Mouse (Mus musculus) neural tube, embryonic 12.5 days (tissue): ENCODE measurements around the gene Cabin1. TPM values are rescaled to one million over a fixed set of nuclear protein-coding genes. Genes with fewer than 3 reads are reported as not detected.

Source experiments
- ATAC-seq: fragments of 200-750 bp; cut with Nextera tagmentation; 2 replicates; pipeline ENCODE4 v1.8.0; 2017; ENCODE audit warnings: low read depth, mild to moderate bottlenecking, moderate TSS enrichment, moderate library complexity; ENCODE audit not compliant: low FRiP score
- H3K27ac ChIP-seq: fragments of 300-500 bp; sonication (generic); 2 replicates; pipeline ENCODE4 v1.5.1; 2016
- H3K27me3 ChIP-seq: fragments of 300-500 bp; sonication (generic); replicated peaks from 2 replicates; pipeline ENCODE4 v1.6.1; 2016; ENCODE audit warnings: mild to moderate bottlenecking
- H3K36me3 ChIP-seq: fragments of 300-500 bp; sonication (generic); 2 replicates; pipeline ENCODE4 v1.6.1; 2016; ENCODE audit warnings: mild to moderate bottlenecking
- H3K4me1 ChIP-seq: fragments of 300-500 bp; sonication (generic); 2 replicates; pipeline ENCODE4 v1.6.1; 2016
- H3K4me2 ChIP-seq: fragments of 300-500 bp; sonication (generic); replicated peaks from 2 replicates; pipeline ENCODE4 v1.6.1; 2016; ENCODE audit warnings: mild to moderate bottlenecking
- H3K4me3 ChIP-seq: fragments of 300-500 bp; sonication (generic); 2 replicates; pipeline ENCODE4 v1.5.1; 2016
- H3K9ac ChIP-seq: fragments of 300-500 bp; sonication (generic); 2 replicates; pipeline ENCODE4 v1.6.1; 2016; ENCODE audit warnings: mild to moderate bottlenecking
- H3K9me3 ChIP-seq: fragments of 300-500 bp; sonication (generic); 2 replicates; pipeline ENCODE4 v1.6.1; 2016; ENCODE audit warnings: mild to moderate bottlenecking
- WGBS: fragments of 180-500 bp; shearing (Covaris S2); methylation state at CpG from one replicate; pipeline ENCODE4 v1.1.7; 2016; 5-methylcytosine and 5-hydroxymethylcytosine counted together
- polyA plus RNA-seq: library from polyadenylated mRNA; unstranded; fragments of >200 nt; fragmentation: Nextera tagmentation; extraction: Ambion mirVana; gene quantifications from 2 replicates; pipeline ENCODE4 v1.2.1, GENCODE M21; 2016

The Cabin1 gene
- polyA plus RNA-seq, 1 experiment from 2014 or later, result 37.2 TPM

DNA sequence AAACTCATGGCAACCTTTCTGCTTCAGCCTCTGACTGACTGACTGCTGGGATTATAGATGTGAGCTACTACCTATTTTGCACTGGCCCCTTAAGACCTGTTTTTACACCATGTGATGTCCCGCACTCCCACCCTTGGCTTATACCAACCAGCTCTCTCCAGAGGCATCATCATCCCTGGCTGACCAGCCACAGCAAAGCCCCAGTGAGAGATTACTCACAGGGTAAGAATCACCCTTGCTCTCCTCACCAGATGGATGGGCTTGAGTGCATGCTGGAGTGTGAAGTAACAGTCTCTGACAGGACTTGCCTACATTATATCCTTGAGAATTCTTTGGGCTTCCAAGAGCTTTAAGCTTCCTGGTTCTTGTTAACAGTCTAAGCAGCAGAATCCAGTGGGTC, 94.2 kb downstream of the Cabin1 start:
- Histone ChIP-seq H3K9ac (no peak overlapping the region), H3K27me3 (peaks cover 12% of the 10 kb centered on the region), H3K9me3 (no peaks in the 10 kb centered on the region), H3K4me3 (no peak overlapping the region), H3K4me2 (no peak overlapping the region), H3K27ac (no peak overlapping the region), H3K36me3 (peaks cover 13% of the 10 kb centered on the region), H3K4me1 (peaks cover 21% of the 10 kb centered on the region)
- WGBS, result 91% methylated on average over 1 of the region's 1 CpGs
- ATAC-seq, result no peak

DNA sequence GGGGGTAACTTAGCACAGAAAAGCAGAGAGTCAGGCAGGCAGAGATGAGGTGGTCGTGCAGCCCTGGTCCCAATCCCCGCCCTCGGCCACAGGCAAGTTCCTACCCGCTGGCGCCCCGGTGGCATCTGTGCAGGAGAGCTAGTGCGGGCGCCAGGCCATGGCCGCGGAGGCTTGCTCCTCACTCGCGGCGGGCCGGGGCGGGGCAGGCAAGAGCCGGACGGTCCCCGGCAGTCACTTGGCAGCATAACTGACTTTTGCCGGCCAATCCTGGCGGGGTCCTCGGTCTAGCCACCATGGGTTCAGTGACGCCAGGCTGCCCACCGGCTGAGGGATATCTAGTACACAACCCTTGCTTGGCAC, 96.2 kb downstream of the Cabin1 start:
- peak overlapping the region; percentile 99 for H3K4me2 ChIP-seq
- no peaks in the 10 kb centered on the region for H3K9me3 ChIP-seq
- peaks cover 22% of the 10 kb centered on the region for H3K36me3 ChIP-seq
- H3K9ac ChIP-seq, result peak overlapping the region; percentile 64
- peak overlapping the region; percentile 55 for H3K4me3 ChIP-seq
- H3K27me3 ChIP-seq, result peaks cover 12% of the 10 kb centered on the region
- WGBS, result 1% methylated on average over 23 of the region's 23 CpGs
- no peak overlapping the region for H3K27ac ChIP-seq
- peaks cover 21% of the 10 kb centered on the region for H3K4me1 ChIP-seq
- peak; percentile 62 for ATAC-seq

DNA sequence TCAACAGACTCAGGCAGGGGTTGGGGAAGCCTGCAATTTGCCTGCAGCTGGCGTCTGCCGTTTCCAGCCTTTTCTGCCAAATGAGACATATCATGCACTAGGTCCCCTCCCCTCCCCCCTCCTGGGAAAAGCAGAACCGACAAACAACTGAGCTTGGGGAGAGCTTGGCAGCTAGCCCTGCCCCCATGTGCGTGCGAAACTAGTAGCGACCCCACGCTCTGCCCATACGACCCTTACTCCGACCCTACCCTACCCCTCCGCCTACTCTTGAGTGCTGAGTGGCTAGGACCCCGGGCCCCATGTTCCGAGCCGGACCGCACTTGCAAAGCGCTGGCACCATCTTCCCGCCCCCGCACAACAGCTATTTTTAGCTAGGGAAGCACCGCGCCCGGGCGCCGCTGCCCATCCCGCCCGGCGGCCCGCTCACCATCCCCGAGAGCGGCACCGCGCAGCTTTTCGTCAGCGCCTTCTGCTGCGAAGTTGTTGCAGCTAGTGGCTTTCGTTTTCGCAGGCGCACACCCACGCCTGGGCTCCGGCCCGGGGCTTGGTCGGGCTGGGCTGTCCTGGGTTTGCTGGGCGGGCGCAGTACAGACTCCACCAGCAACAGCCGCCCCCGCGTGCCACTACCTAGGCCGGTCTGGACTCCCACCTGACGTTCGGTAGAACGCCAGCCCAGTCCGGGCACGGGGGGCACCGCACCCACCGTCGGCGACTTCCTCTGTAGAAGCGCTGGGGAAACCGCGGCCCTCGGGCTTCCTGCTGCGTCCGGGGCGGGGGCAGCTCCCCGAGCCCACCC, 96.8 kb downstream of the Cabin1 start:
- peak; percentile 57 for ATAC-seq
- peaks cover 26% of the 10 kb centered on the region for H3K36me3 ChIP-seq
- H3K4me2 ChIP-seq, result peak overlapping the region; percentile 99
- H3K9ac ChIP-seq, result peak overlapping the region; percentile 64
- H3K4me1 ChIP-seq, result peaks cover 21% of the 10 kb centered on the region
- H3K27ac ChIP-seq, result no peak overlapping the region
- H3K27me3 ChIP-seq, result peaks cover 12% of the 10 kb centered on the region
- H3K4me3 ChIP-seq, result peak overlapping the region; percentile 55
- H3K9me3 ChIP-seq, result no peaks in the 10 kb centered on the region
- WGBS, result 1% methylated on average over 63 of the region's 63 CpGs

DNA sequence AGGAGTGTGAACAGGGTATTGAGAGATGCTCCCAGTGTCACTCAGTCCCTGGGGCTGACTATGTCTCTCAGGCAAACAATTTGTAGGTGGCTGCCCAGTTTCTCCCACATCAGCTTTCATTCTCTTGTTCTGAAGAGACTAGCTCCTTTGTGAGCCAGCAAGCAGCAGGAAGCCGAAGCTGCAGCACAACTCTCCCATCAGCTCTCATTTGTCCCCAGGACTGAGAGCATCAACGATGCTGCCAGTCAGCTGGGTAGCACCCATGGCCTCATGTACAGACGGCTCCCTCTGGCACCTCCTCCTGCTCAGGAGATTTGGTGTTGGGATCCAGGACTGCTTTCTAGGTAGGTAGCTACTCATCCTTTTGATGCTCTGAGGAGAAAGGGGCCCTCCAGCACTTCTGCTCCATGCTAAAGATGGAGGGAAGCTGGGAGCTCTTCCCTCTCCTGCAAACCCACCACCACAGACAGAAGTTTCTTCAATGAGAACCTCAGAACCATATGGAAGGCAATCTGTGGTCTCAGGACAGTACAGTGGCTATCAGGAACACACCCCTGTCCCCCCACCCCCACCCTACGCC, 97.6 kb downstream of the Cabin1 start:
- 32% methylated on average over 4 of the region's 4 CpGs for WGBS
- Histone ChIP-seq H3K36me3 (peaks cover 32% of the 10 kb centered on the region), H3K9ac (peak overlapping the region; percentile 64; the same call in 1 of the 2 replicates), H3K4me3 (peak overlapping the region; percentile 55), H3K27me3 (peaks cover 12% of the 10 kb centered on the region), H3K4me1 (peaks cover 21% of the 10 kb centered on the region), H3K4me2 (peak overlapping the region; percentile 99), H3K27ac (no peak overlapping the region), H3K9me3 (no peaks in the 10 kb centered on the region)
- ATAC-seq, result peak; percentile 51; the same call in 1 of the 2 replicates

DNA sequence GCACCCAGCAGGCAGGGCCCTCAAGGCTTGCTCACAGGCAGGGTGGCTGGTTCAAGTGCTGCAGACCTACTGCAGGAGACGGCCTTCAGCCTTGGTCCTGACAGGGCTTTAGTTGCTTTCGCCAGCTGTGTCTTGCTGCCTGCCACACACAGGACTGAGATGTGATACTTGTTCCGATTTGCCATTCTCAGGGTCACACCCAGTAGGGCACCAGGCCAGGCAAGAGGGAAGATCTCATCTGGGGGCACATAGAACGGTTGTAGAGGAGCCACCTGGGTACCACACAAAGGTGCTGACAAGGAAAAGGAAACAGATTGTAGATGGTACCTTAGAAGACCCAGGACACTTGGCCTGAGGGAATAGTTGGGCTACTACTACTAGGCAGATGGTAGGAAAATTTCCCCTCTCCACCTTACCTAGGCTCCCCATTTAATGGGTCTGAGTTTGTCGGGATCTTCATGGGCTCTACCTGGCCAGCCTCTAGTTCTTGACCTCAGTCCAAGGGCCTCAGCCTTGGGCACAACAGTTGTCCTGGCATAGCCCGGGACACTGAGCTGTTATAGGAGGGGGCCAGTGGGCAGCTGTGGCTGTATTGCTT, 99.4 kb downstream of the Cabin1 start:
- H3K9ac ChIP-seq, result no peak overlapping the region
- H3K27ac ChIP-seq, result no peak overlapping the region
- no peak overlapping the region for H3K4me2 ChIP-seq
- peaks cover 22% of the 10 kb centered on the region for H3K36me3 ChIP-seq
- no peak overlapping the region for H3K4me3 ChIP-seq
- peaks cover 12% of the 10 kb centered on the region for H3K27me3 ChIP-seq
- ATAC-seq, result no peak
- no peaks in the 10 kb centered on the region for H3K9me3 ChIP-seq
- H3K4me1 ChIP-seq, result peaks cover 21% of the 10 kb centered on the region
- WGBS, result 92% methylated on average over 6 of the region's 6 CpGs

DNA sequence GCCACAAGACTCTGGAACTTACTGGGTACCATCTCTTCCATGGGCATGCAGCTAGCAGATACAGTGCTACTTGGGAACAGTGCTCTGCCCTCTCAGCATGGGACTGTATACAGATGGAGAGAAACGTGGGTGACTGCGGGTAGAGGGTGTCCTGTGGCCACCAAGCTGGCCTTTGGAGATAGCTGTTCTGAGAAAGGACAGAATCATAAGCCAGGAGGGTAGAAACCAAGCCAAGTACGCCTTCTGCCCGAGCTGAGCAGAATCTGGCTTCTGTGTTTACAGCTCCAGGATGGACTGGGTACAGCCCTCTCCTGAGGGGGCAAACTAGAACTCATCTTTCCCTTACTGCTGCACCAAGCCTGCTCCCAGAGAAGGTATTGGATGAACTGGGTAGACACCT, 101.6 kb downstream of the Cabin1 start:
- 94% methylated on average over 4 of the region's 4 CpGs for WGBS
- Histone ChIP-seq H3K27ac (no peak overlapping the region), H3K9ac (no peak overlapping the region), H3K36me3 (peaks cover 36% of the 10 kb centered on the region), H3K4me2 (no peak overlapping the region), H3K4me1 (peaks cover 14% of the 10 kb centered on the region), H3K27me3 (no peaks in the 10 kb centered on the region), H3K9me3 (no peaks in the 10 kb centered on the region), H3K4me3 (no peak overlapping the region)
- ATAC-seq, result no peak

DNA sequence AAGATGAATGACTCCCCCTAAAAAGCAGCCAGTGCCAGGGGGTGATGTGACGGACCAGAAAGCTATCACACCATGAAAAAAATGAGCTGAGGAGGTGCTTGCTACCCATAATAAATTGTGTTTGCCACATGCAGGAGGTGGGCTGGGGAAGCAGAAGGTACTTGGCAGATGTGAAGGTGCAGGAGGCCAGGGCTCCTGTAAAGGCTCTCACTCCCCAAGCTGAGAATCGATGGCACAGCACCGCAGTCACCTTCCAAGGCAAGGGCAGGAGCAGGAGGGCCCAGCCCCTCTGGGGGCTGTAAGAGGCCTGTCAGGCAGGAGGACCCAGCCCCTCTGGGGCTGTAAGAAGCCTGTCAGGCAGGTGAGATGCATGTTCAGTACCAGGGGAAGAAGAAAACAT, 102.3 kb downstream of the Cabin1 start:
- Histone ChIP-seq H3K4me1 (peaks cover 7% of the 10 kb centered on the region), H3K27me3 (no peaks in the 10 kb centered on the region), H3K9me3 (no peaks in the 10 kb centered on the region), H3K4me3 (no peak overlapping the region), H3K27ac (no peak overlapping the region), H3K36me3 (peaks cover 43% of the 10 kb centered on the region), H3K9ac (no peak overlapping the region), H3K4me2 (no peak overlapping the region)
- ATAC-seq, result no peak
- 78% methylated on average over 3 of the region's 3 CpGs for WGBS

DNA sequence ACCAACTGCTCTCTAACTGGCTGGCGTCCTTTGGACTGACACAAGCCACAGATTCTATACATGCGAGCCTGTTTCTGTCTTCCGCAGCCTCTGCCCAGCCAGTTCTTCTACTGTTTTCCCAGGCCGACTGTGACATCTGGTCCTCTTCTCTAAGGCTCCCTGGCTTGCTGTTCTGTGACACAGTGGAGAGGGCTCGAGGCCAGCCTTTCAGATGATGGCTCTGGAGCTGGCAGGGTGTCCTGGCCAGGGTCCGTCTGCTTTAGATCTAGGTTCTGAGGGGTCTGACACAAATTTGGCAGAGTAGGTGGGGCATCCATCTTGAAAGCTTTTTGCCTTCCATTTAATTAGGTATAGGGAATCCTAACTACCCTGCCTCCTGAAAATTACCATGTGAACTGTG, 102.8 kb downstream of the Cabin1 start:
- WGBS, result 92% methylated on average over 6 of the region's 6 CpGs
- no peak for ATAC-seq

DNA sequence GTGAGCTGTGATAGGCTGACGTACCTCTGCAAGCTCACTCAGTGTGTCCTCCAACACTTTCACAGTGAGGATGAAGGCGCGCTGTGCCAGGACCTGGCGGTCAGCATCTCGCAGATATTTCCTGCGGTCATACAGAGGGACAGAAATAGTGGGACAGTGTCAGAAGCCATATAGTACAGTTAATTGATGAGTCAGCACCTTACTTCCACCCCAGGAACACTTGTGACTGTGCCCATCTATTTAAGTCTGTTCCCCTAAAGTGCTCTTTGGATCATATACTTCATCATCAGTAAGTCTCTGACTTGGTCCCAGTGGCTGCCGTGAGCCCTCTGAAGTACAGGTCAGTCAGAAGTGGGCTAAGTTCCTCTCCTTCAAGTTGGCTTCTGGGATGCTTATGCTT, 106.4 kb downstream of the Cabin1 start:
- Histone ChIP-seq H3K9ac (no peak overlapping the region), H3K27me3 (no peaks in the 10 kb centered on the region), H3K9me3 (no peaks in the 10 kb centered on the region), H3K4me2 (no peak overlapping the region), H3K4me1 (no peaks in the 10 kb centered on the region), H3K4me3 (no peak overlapping the region), H3K27ac (no peak overlapping the region), H3K36me3 (peaks cover 70% of the 10 kb centered on the region)
- no peak for ATAC-seq
- over 99% methylated on average over 7 of the region's 7 CpGs for WGBS

More for the DNA sequence above, 102.8 kb downstream of the Cabin1 start:
- Histone ChIP-seq H3K9ac (no peak overlapping the region), H3K4me3 (no peak overlapping the region), H3K36me3 (peaks cover 48% of the 10 kb centered on the region), H3K4me1 (peaks cover 2% of the 10 kb centered on the region; the same call in 1 of the 2 replicates), H3K9me3 (no peaks in the 10 kb centered on the region), H3K27ac (no peak overlapping the region), H3K27me3 (no peaks in the 10 kb centered on the region), H3K4me2 (no peak overlapping the region)

DNA sequence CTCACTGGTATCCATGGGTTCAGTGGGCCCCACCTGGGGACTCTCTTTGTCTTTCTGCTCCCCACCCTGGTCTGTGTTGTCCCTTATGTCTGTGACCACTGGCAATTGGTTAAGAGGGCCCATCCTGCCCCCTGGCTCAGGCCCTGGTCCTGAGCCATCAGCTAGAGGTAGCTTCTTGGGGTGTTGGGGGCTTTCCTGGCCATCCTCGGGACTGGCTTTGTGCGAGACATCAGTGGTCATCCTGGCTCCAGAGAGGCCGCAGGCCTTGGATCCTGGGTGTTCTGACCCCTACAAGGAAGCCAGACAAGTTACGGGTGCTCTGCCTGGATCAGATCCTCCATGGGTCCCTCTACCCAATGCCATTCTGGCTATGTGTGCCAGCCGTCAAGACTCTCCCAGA, 107.0 kb downstream of the Cabin1 start:
- H3K27ac ChIP-seq, result no peak overlapping the region
- WGBS, result 92% methylated on average over 5 of the region's 5 CpGs
- H3K9ac ChIP-seq, result no peak overlapping the region

DNA sequence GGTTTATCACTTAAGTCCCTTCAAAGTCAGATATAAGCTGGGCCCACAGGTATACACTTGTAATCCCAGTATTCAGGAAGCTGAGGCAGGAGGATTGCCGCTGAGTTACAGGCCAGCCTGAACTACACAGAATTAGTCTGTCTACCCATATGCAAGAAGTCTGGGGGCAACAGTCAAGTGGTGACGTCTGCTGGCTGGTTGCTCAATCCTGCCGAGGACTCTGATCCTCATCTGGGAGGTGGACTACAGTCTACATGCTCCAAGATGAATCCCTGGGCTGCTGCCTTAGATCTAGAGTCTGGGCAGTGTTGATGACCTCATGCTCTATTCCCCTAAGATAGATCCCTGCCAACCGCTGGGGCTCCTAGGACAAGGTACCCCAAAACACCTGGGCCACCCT, 110.1 kb downstream of the Cabin1 start:
- Histone ChIP-seq H3K27me3 (no peaks in the 10 kb centered on the region), H3K4me2 (no peak overlapping the region), H3K27ac (no peak overlapping the region), H3K4me3 (no peak overlapping the region), H3K9me3 (no peaks in the 10 kb centered on the region), H3K9ac (no peak overlapping the region), H3K4me1 (no peaks in the 10 kb centered on the region), H3K36me3 (peaks cover 97% of the 10 kb centered on the region)
- WGBS, result 90% methylated on average over 4 of the region's 4 CpGs
- no peak for ATAC-seq

More for the DNA sequence above, 107.0 kb downstream of the Cabin1 start:
- no peaks in the 10 kb centered on the region for H3K4me1 ChIP-seq
- H3K9me3 ChIP-seq, result no peaks in the 10 kb centered on the region
- no peak overlapping the region for H3K4me2 ChIP-seq
- no peak for ATAC-seq
- H3K4me3 ChIP-seq, result no peak overlapping the region
- H3K36me3 ChIP-seq, result peaks cover 72% of the 10 kb centered on the region
- H3K27me3 ChIP-seq, result no peaks in the 10 kb centered on the region

DNA sequence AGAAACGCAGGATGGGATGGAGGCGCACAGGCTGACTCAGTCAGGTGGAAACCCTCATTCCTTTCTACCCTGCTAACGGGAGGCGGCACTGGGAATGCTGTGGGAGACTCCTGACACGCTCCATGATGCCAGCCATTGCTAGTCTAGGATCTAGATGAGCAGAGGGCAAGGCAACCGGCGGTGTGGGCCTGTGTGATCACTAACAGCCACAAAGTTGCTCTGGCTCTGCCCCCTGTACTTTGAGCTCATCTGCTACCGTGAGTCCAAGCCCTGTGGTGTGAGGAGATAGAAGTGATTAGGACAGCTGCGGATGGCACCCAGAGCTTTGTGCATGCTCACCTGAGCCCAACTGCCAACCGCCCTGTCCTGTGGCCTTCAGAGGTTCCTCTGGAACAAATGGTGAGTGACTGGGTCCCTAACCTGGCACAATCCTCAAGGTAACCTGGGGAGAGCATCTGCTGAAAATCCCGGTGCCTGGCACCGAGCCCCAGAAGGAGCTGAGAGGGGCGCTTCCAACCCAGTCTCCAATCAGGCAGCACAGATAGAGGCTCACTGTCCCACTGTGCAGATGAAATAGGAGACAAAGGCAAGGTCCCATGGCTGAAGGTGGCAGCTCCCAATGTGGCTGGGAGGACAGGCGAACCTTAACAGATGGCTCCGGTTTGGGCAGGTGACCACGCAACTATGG, 112.6 kb downstream of the Cabin1 start:
- Histone ChIP-seq H3K27ac (no peak overlapping the region), H3K4me3 (no peak overlapping the region), H3K36me3 (peaks cover 98% of the 10 kb centered on the region), H3K9me3 (no peaks in the 10 kb centered on the region), H3K4me1 (no peaks in the 10 kb centered on the region), H3K27me3 (no peaks in the 10 kb centered on the region; the same call in 1 of the 2 replicates), H3K9ac (no peak overlapping the region), H3K4me2 (no peak overlapping the region)
- 97% methylated on average over 16 of the region's 16 CpGs for WGBS
- no peak for ATAC-seq
